Mouse (Mus musculus): ENCODE data around the gene Psma6. TPM values are rescaled to one million over a fixed set of nuclear protein-coding genes. Genes with fewer than 3 reads are reported as not detected.
"Not testable (repeated sequence)": the region's sequence is repeated elsewhere in the genome, so short reads cannot be mapped to it uniquely, and the experiment has no call there.

Gene Psma6
- polyA plus RNA-seq (2014; fragmentation: Nextera tagmentation; extraction: Ambion mirVana) = 468 and 483 TPM in 2 replicates

DNA sequence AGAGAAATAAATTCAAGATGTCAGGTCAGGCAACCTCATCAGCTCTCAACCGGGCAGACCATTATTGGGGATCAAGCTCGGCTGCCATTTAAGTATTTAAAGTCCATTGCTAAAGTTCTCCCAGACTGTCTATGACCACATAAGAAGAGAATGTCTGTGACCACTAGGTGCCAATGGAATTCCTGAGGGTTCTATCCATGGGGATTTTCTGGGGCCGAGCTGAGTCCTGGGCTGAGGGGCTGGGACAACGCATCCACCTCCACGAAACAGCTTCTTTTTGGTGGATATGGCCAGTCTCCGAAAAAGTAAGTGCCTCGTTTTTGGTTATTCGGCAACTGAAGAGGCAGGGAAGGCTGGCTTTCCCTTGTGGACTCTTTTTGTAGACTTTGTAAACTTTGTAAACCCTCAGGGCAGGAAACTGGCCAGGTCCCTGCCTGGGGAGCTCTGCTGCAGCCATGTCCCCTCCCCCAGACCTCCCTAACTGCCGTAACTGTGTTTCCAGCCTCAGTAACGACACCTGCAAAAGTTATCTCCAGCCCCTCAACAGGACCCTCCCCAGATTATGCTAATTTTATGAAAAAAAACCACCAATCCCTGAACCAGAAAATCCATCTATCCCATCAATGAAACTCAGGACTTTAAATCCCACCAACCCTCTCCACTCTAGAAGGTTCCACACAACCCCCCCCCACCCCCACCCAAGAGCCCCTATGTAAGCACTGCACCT, at the start of gene Psma6:
TSS of gene Psma6 (plus strand) at position 200 of the 727 bp plus-strand sequence.
- 70% methylated on average over 10 of the region's 10 CpGs for WGBS
- DNase-seq (ENCODE audit: low spot score) = no peak
- no peak within 1 kb of the TSS for H3K27ac ChIP-seq (ENCODE audit: low read depth, low read length)

GRCm38 (mm10) chr12:55338490-55338889, 45.5 kb upstream of the Psma6 start:
- DNase-seq (ENCODE audit: low spot score); H3K27ac ChIP-seq (ENCODE audit: low read depth, low read length); H3K9me3 ChIP-seq (ENCODE audit: control insufficient read depth, low read length); H3K36me3 ChIP-seq (ENCODE audit: control insufficient read depth, insufficient read depth, low read length); H3K4me3 ChIP-seq (ENCODE audit: low read depth, low read length); H3K9ac ChIP-seq (ENCODE audit: low read length); H3K27me3 ChIP-seq (ENCODE audit: control insufficient read depth, insufficient read depth, low read length); H3K4me1 ChIP-seq (ENCODE audit: control insufficient read depth, insufficient read depth, low read length); ATAC-seq (ENCODE audit: insufficient read depth, low FRiP score, low TSS enrichment); H3K4me2 ChIP-seq (ENCODE audit: low read depth): not testable (repeated sequence)
- WGBS = 89% methylated on average over 1 of the region's 2 CpGs

More for the DNA sequence above, at the start of gene Psma6:
- H3K9me3 ChIP-seq (ENCODE audit: control insufficient read depth, low read length) = no peaks in the 10 kb centered on the region
- no peak within 1 kb of the TSS for H3K4me2 ChIP-seq (ENCODE audit: low read depth)
- ATAC-seq (ENCODE audit: insufficient read depth, low FRiP score, low TSS enrichment) = no peak
- no peaks in the 10 kb centered on the region for H3K27me3 ChIP-seq (ENCODE audit: control insufficient read depth, insufficient read depth, low read length)
- no peak within 1 kb of the TSS for H3K4me3 ChIP-seq (ENCODE audit: low read depth, low read length)
- no peaks in the 10 kb centered on the region for H3K36me3 ChIP-seq (ENCODE audit: control insufficient read depth, insufficient read depth, low read length)
- no peak within 1 kb of the TSS for H3K9ac ChIP-seq (ENCODE audit: low read length)
- H3K4me1 ChIP-seq (ENCODE audit: control insufficient read depth, insufficient read depth, low read length) = no peaks in the 10 kb centered on the region

- DNase-seq (ENCODE audit: low spot score); H3K4me3 ChIP-seq (ENCODE audit: low read depth, low read length); H3K27ac ChIP-seq (ENCODE audit: low read depth, low read length); H3K36me3 ChIP-seq (ENCODE audit: control insufficient read depth, insufficient read depth, low read length); H3K9ac ChIP-seq (ENCODE audit: low read length); H3K4me1 ChIP-seq (ENCODE audit: control insufficient read depth, insufficient read depth, low read length); ATAC-seq (ENCODE audit: insufficient read depth, low FRiP score, low TSS enrichment); H3K27me3 ChIP-seq (ENCODE audit: control insufficient read depth, insufficient read depth, low read length); H3K4me2 ChIP-seq (ENCODE audit: low read depth); H3K9me3 ChIP-seq (ENCODE audit: control insufficient read depth, low read length): not testable (repeated sequence)
- WGBS = 77% methylated on average over 1 of the region's 1 CpGs
Observed at GRCm38 (mm10) chr12:55343045-55343444, 41.0 kb upstream of the Psma6 start.

GRCm38 (mm10) chr12:55343998-55344397, 40.0 kb upstream of the Psma6 start:
- no peak overlapping the region for H3K4me2 ChIP-seq (ENCODE audit: low read depth)
- H3K4me3 ChIP-seq (ENCODE audit: low read depth, low read length) = no peak overlapping the region
- no peak overlapping the region for H3K27ac ChIP-seq (ENCODE audit: low read depth, low read length)
- H3K4me1 ChIP-seq (ENCODE audit: control insufficient read depth, insufficient read depth, low read length) = no peaks in the 10 kb centered on the region
- no peaks in the 10 kb centered on the region for H3K27me3 ChIP-seq (ENCODE audit: control insufficient read depth, insufficient read depth, low read length)
- no peak for DNase-seq (ENCODE audit: low spot score)
- no peaks in the 10 kb centered on the region for H3K36me3 ChIP-seq (ENCODE audit: control insufficient read depth, insufficient read depth, low read length)
- H3K9me3 ChIP-seq (ENCODE audit: control insufficient read depth, low read length) = no peaks in the 10 kb centered on the region
- no peak overlapping the region for H3K9ac ChIP-seq (ENCODE audit: low read length)
- WGBS = 85% methylated on average over 11 of the region's 11 CpGs
- no peak for ATAC-seq (ENCODE audit: insufficient read depth, low FRiP score, low TSS enrichment)

- no peaks in the 10 kb centered on the region for H3K9me3 ChIP-seq (ENCODE audit: control insufficient read depth, low read length)
- no peaks in the 10 kb centered on the region for H3K4me1 ChIP-seq (ENCODE audit: control insufficient read depth, insufficient read depth, low read length)
- DNase-seq (ENCODE audit: low spot score) = no peak
- no peak overlapping the region for H3K4me2 ChIP-seq (ENCODE audit: low read depth)
- no peak for ATAC-seq (ENCODE audit: insufficient read depth, low FRiP score, low TSS enrichment)
- H3K27me3 ChIP-seq (ENCODE audit: control insufficient read depth, insufficient read depth, low read length) = no peaks in the 10 kb centered on the region
- WGBS = 87% methylated on average over 13 of the region's 13 CpGs
- no peaks in the 10 kb centered on the region for H3K36me3 ChIP-seq (ENCODE audit: control insufficient read depth, insufficient read depth, low read length)
- H3K4me3 ChIP-seq (ENCODE audit: low read depth, low read length) = no peak overlapping the region
- no peak overlapping the region for H3K9ac ChIP-seq (ENCODE audit: low read length)
- no peak overlapping the region for H3K27ac ChIP-seq (ENCODE audit: low read depth, low read length)
Observed at GRCm38 (mm10) chr12:55344583-55344982, 39.4 kb upstream of the Psma6 start.

DNA sequence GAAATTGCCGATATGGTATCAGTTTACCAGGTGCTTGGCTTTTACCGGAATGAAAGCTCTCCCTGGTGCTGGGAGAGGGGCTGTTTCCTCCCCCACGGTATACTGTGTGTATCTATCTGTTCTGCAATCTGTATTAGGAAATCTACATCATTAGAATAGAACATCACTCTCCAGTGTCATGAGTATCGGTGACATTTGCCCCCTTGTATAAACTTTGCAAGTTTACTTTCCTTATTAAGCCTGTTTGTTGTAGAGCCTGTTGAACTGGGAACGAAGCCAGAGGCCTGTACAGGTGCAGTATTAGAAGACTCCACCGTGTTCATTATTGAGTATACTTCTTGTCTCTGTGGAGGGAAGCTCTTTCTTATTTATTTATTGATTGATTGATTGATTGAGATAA, 30.6 kb upstream of the Psma6 start:
- no peak for DNase-seq (ENCODE audit: low spot score)
- no peak overlapping the region for H3K4me3 ChIP-seq (ENCODE audit: low read depth, low read length)
- no peaks in the 10 kb centered on the region for H3K4me1 ChIP-seq (ENCODE audit: control insufficient read depth, insufficient read depth, low read length)
- WGBS = 84% methylated on average over 6 of the region's 6 CpGs
- no peaks in the 10 kb centered on the region for H3K9me3 ChIP-seq (ENCODE audit: control insufficient read depth, low read length)
- H3K9ac ChIP-seq (ENCODE audit: low read length) = no peak overlapping the region
- no peak for ATAC-seq (ENCODE audit: insufficient read depth, low FRiP score, low TSS enrichment)
- H3K27me3 ChIP-seq (ENCODE audit: control insufficient read depth, insufficient read depth, low read length) = no peaks in the 10 kb centered on the region
- H3K4me2 ChIP-seq (ENCODE audit: low read depth) = no peak overlapping the region
- no peaks in the 10 kb centered on the region for H3K36me3 ChIP-seq (ENCODE audit: control insufficient read depth, insufficient read depth, low read length)
- no peak overlapping the region for H3K27ac ChIP-seq (ENCODE audit: low read depth, low read length)

DNA sequence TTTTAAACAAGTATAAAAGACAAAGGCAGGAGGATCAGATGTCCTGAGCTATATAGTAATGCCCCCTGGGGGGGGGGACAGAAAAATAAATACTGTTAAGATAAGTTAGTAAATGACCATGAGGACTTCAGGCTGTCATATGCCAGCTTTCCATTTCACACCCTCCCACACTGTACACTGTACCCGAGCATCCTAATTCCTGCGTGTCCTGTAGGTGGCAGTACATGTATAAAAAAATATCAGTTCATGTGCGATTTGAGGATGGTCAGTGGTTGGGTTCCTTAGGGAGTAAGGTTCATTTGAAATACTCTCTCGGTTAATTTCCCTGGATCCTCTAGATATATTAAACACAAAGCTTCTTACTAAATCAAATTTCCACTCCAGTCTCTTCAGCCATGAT, 29.1 kb upstream of the Psma6 start:
- no peak overlapping the region for H3K4me3 ChIP-seq (ENCODE audit: low read depth, low read length)
- no peaks in the 10 kb centered on the region for H3K9me3 ChIP-seq (ENCODE audit: control insufficient read depth, low read length)
- H3K9ac ChIP-seq (ENCODE audit: low read length) = no peak overlapping the region
- H3K36me3 ChIP-seq (ENCODE audit: control insufficient read depth, insufficient read depth, low read length) = no peaks in the 10 kb centered on the region
- peak; percentile 48; the same call in 1 of the 2 replicates for ATAC-seq (ENCODE audit: insufficient read depth, low FRiP score, low TSS enrichment)
- peak; percentile 46 for DNase-seq (ENCODE audit: low spot score)
- H3K4me2 ChIP-seq (ENCODE audit: low read depth) = no peak overlapping the region
- H3K27me3 ChIP-seq (ENCODE audit: control insufficient read depth, insufficient read depth, low read length) = no peaks in the 10 kb centered on the region
- no peaks in the 10 kb centered on the region for H3K4me1 ChIP-seq (ENCODE audit: control insufficient read depth, insufficient read depth, low read length)
- WGBS = 66% methylated on average over 4 of the region's 4 CpGs
- H3K27ac ChIP-seq (ENCODE audit: low read depth, low read length) = no peak overlapping the region

DNA sequence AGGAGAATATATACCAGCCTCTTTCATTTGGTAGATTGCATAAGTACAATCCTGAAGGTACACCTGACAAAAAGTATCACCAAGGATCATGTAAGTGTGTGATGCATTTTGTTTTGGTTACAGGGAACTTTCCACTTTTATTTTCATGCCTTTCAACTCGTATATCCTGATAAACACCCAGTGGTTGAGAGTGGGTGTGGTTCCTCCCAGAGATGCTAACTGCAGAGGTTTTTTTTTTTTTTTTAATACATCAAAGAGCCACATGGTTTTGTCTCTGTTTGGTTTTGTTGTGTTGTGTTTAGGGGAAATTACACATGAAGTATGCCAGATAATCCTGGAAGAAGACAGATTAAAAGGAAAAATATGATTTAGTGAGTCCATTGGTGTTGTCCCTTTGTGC, 26.7 kb upstream of the Psma6 start:
- no peaks in the 10 kb centered on the region for H3K4me1 ChIP-seq (ENCODE audit: control insufficient read depth, insufficient read depth, low read length)
- H3K9ac ChIP-seq (ENCODE audit: low read length) = no peak overlapping the region
- no peaks in the 10 kb centered on the region for H3K27me3 ChIP-seq (ENCODE audit: control insufficient read depth, insufficient read depth, low read length)
- H3K9me3 ChIP-seq (ENCODE audit: control insufficient read depth, low read length) = no peaks in the 10 kb centered on the region
- H3K4me2 ChIP-seq (ENCODE audit: low read depth) = no peak overlapping the region
- no peaks in the 10 kb centered on the region for H3K36me3 ChIP-seq (ENCODE audit: control insufficient read depth, insufficient read depth, low read length)
- 67% methylated on average over 1 of the region's 1 CpGs for WGBS
- ATAC-seq (ENCODE audit: insufficient read depth, low FRiP score, low TSS enrichment) (no peak), DNase-seq (ENCODE audit: low spot score) (no peak)
- H3K4me3 ChIP-seq (ENCODE audit: low read depth, low read length) = no peak overlapping the region
- H3K27ac ChIP-seq (ENCODE audit: low read depth, low read length) = no peak overlapping the region

DNA sequence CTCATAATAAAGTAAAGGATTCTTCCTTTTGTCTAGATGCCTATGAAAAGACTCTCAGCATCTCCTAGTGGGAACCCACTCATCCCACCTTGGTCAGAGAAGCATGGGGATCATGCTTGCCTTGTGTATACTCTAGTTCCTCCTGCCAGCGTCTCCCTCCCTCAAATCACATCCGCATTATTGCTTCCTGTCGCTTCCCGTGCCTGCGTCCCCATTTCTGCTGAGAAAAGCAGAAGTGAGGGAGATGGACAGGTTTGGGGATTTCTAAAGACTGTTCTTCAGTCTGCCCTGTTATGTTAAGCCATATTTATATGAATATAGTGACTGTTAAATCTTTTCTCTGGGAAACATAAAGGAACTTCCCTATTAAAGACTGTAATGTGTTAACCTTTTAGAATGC, 23.1 kb upstream of the Psma6 start:
- Histone ChIP-seq H3K27ac (ENCODE audit: low read depth, low read length) (no peak overlapping the region), H3K4me2 (ENCODE audit: low read depth) (no peak overlapping the region), H3K4me1 (ENCODE audit: control insufficient read depth, insufficient read depth, low read length) (no peaks in the 10 kb centered on the region), H3K9me3 (ENCODE audit: control insufficient read depth, low read length) (no peaks in the 10 kb centered on the region), H3K36me3 (ENCODE audit: control insufficient read depth, insufficient read depth, low read length) (no peaks in the 10 kb centered on the region; the same call in 1 of the 2 replicates), H3K4me3 (ENCODE audit: low read depth, low read length) (no peak overlapping the region), H3K27me3 (ENCODE audit: control insufficient read depth, insufficient read depth, low read length) (no peaks in the 10 kb centered on the region), H3K9ac (ENCODE audit: low read length) (no peak overlapping the region)
- no peak for DNase-seq (ENCODE audit: low spot score)
- 85% methylated on average over 5 of the region's 5 CpGs for WGBS
- no peak for ATAC-seq (ENCODE audit: insufficient read depth, low FRiP score, low TSS enrichment)

All from neural tube, embryonic 11.5 days (tissue).